Mouse (Mus musculus) lung, embryonic 14.5 days (tissue): Measurements from ENCODE around the gene Rnf43. TPM values are rescaled to one million over a fixed set of nuclear protein-coding genes. Genes with fewer than 3 reads are reported as not detected.

Source experiments
- ATAC-seq: fragments of 200-750 bp; cut with Nextera tagmentation; 2 replicates; pipeline ENCODE4 v1.8.0; 2017; ENCODE audit warnings: mild to moderate bottlenecking, moderate TSS enrichment, moderate library complexity; ENCODE audit not compliant: insufficient read depth
- DNase-seq: peaks from one replicate; pipeline ENCODE4 v3.0.0-alpha.2; 2015
- H3K27ac ChIP-seq: fragments of 300-500 bp; sonication (generic); 2 replicates; pipeline ENCODE4 v1.5.1; 2014; ENCODE audit warnings: low read depth, mild to moderate bottlenecking, moderate library complexity
- H3K27me3 ChIP-seq: fragments of 300-500 bp; sonication (generic); 2 replicates; pipeline ENCODE4 v1.6.1; 2014; ENCODE audit warnings: low read length, control low read depth; ENCODE audit not compliant: insufficient read depth
- H3K36me3 ChIP-seq: fragments of 300-500 bp; sonication (generic); 2 replicates; pipeline ENCODE4 v1.6.1; 2014; ENCODE audit warnings: control low read depth; ENCODE audit not compliant: insufficient read depth
- H3K4me1 ChIP-seq: fragments of 300-500 bp; sonication (generic); 2 replicates; pipeline ENCODE4 v1.6.1; 2014; ENCODE audit warnings: antibody characterized with exemption, control low read depth; ENCODE audit not compliant: insufficient read depth
- H3K4me2 ChIP-seq: fragments of 300-500 bp; sonication (generic); 2 replicates; pipeline ENCODE4 v1.6.1; 2014; ENCODE audit warnings: mild to moderate bottlenecking
- H3K4me3 ChIP-seq: fragments of 300-500 bp; sonication (generic); 2 replicates; pipeline ENCODE4 v1.5.1; 2014; ENCODE audit warnings: low read depth, low read length
- H3K9ac ChIP-seq: fragments of 300-500 bp; sonication (generic); 2 replicates; pipeline ENCODE4 v1.6.1; 2014
- H3K9me3 ChIP-seq: fragments of 300-500 bp; sonication (generic); 2 replicates; pipeline ENCODE4 v1.6.1; 2016; ENCODE audit warnings: low read depth, low read length, control low read depth
- CTCF ChIP-seq: IDR thresholded peaks from 2 replicates; pipeline ENCODE4 v1.5.1; 2016; ENCODE audit warnings: antibody characterized with exemption, low read depth
- WGBS: fragments of 180-500 bp; shearing (Covaris S2); extraction: QIAGEN DNeasy Blood & Tissue Kit; methylation state at CpG from one replicate; pipeline ENCODE4 v1.1.7; 2014; 5-methylcytosine and 5-hydroxymethylcytosine counted together
- polyA plus RNA-seq: library from polyadenylated mRNA; unstranded; fragments of >200 nt; fragmentation: Nextera tagmentation; extraction: Ambion mirVana; gene quantifications from 2 replicates; pipeline ENCODE4 v1.2.1, GENCODE M21; 2014

The Rnf43 gene
- polyA plus RNA-seq, 1 experiment from 2014 or later: 21.5 TPM

DNA sequence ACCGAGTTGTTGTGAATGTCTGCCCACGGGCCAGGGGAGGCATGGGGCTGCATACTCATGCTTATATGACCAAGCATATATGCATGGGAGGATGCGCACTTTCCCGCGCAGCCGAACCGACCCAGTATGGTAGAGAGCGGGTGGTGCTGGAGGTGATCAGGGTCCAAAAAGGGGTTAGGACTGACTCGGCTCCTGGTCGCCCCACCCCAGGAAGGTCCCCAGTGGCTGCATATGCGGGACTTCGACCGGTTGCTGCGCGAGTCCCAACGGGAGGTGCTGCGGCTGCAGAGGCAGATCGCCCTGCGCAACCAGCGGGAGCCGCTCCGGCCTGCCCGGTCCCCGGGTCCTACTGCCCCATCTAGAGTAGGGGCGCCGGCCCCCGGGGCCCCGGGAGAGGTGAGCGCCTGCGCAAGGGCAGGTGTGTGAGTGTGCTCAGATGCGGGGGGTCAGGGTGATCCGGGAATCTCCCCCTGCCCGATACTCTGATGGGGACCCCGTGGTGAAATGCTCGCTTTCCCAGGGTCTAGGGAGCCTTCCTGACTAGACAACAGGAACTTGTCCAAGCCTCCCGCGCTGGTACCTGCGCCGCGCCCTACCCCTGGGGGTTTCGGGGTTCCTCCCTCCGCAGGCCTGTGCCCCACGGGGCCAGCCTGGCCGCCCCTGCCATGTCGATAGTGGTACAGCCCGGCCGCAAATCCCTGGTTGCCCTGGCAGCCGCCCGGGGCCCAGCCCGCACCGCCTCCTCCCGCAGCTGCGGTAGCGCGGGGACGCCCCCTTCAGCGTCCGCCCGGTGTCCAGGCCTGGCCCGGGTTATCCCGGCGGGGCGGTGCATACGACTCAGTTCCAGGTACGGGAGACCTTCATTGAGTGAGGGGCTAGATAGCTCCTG is 101.7 kb downstream of the Rnf43 start:
- Histone ChIP-seq H3K9ac (peak overlapping the region; percentile 53), H3K4me1 (0 out of 2 replicates have a peak, but pooled peaks cover 4% of the 10 kb centered on the region), H3K4me3 (peak overlapping the region; percentile 49), H3K4me2 (peak overlapping the region; percentile 93), H3K27me3 (peaks cover 76% of the 10 kb centered on the region), H3K36me3 (no peaks in the 10 kb centered on the region), H3K9me3 (no peaks in the 10 kb centered on the region), H3K27ac (no peak overlapping the region)
- no peak for TF ChIP-seq CTCF
- DNase-seq: peak; percentile 27
- ATAC-seq: peak; percentile 55
- WGBS: under 1% methylated on average over 65 of the region's 65 CpGs

GRCm38 (mm10) chr11:87768745-87769144 is 106.2 kb downstream of the Rnf43 start:
- Histone ChIP-seq H3K9ac (no peak overlapping the region), H3K27ac (no peak overlapping the region), H3K4me1 (0 out of 2 replicates have a peak, but pooled peaks cover 1% of the 10 kb centered on the region), H3K27me3 (peaks cover 32% of the 10 kb centered on the region), H3K36me3 (no peaks in the 10 kb centered on the region), H3K4me2 (no peak overlapping the region), H3K4me3 (no peak overlapping the region), H3K9me3 (no peaks in the 10 kb centered on the region)
- DNase-seq (no peak), ATAC-seq (no peak)
- WGBS: 87% methylated on average over 4 of the region's 4 CpGs
- TF ChIP-seq CTCF: no peak

DNA sequence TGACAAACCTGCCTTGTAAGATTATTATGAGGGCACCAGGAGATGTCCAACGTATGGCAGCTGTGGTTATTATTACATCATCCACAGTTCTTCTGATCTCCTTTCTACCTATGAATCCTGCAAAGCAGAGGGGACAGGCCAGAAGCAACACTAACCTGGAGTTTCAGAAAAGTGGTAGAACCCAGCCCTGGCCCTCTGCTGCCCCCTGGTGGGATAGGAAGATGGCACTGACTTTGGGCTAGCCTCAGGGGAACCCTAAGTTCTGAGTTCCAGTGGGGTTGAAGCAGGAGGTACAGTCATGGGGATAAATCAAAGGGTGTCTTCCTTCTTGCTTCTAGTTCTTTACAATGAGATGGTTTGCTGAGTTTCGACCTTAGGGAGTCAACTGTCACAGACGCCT is 108.5 kb downstream of the Rnf43 start:
- ATAC-seq: no peak
- WGBS: 52% methylated on average over 3 of the region's 3 CpGs

DNA sequence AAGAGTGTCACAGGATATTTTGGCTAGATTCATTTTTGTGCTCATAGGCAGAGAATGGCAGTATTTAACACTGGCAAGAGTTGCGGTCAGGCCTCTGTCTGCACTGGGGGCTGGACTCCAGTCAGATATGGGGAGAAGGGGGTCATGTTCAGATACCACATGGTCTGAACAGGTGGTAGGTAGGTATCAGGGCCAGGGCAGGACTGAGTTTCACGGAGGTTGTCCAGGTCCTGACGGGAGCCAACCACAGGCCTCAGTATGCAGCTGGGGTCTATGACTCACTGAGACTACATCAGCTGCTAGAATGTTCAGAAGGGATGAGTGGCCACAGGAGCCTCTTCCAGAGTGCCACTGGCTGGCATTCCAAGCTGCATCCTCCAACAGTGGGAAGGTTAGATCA is 109.8 kb downstream of the Rnf43 start:
- H3K4me1 ChIP-seq: no peaks in the 10 kb centered on the region
- H3K4me2 ChIP-seq: no peak overlapping the region
- DNase-seq: no peak
- no peaks in the 10 kb centered on the region for H3K27me3 ChIP-seq
- H3K9ac ChIP-seq: no peak overlapping the region
- ATAC-seq: no peak
- H3K36me3 ChIP-seq: no peaks in the 10 kb centered on the region
- 87% methylated on average over 3 of the region's 3 CpGs for WGBS
- no peak overlapping the region for H3K27ac ChIP-seq
- H3K4me3 ChIP-seq: no peak overlapping the region
- H3K9me3 ChIP-seq: no peaks in the 10 kb centered on the region
- TF ChIP-seq CTCF: no peak

More for the DNA sequence above, 108.5 kb downstream of the Rnf43 start:
- Histone ChIP-seq H3K4me3 (no peak overlapping the region), H3K27me3 (peaks cover 10% of the 10 kb centered on the region), H3K4me2 (no peak overlapping the region), H3K27ac (no peak overlapping the region), H3K9ac (no peak overlapping the region), H3K36me3 (no peaks in the 10 kb centered on the region), H3K4me1 (no peaks in the 10 kb centered on the region), H3K9me3 (no peaks in the 10 kb centered on the region)
- peak; percentile 78 for DNase-seq
- peak; percentile 90 for TF ChIP-seq CTCF

- ATAC-seq (peak; percentile 94), DNase-seq (peak; percentile 88)
- Histone ChIP-seq H3K4me1 (peaks cover 3% of the 10 kb centered on the region; the same call in 1 of the 2 replicates), H3K36me3 (no peaks in the 10 kb centered on the region), H3K27ac (no peak overlapping the region), H3K4me3 (peak overlapping the region; percentile 42), H3K27me3 (no peaks in the 10 kb centered on the region), H3K9me3 (no peaks in the 10 kb centered on the region), H3K9ac (peak overlapping the region; percentile 62), H3K4me2 (peak overlapping the region; percentile 87)
- 7% methylated on average over 29 of the region's 32 CpGs for WGBS
- no peak for TF ChIP-seq CTCF
These were observed 115.7 kb downstream of the Rnf43 start for GRCm38 (mm10) chr11:87778100-87778765.

DNA sequence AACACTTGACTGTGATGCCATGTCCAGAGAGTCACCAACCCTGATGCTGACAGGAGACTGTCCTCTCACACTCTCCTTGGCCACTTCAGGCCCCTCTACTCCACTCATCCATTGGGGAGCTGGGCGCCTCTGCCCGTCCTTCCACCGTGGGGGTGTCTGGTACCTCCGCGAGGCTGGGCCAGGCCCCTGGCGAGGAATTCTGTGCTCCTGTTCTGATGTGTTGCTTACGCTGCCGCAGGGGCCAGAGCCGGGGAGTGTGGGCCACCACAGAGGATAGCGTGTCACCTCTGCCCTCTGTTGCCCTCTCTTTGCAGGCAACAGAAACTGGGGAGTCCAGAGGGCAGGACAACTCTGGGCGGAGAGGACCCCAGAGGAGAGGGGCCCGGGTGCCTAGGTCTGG is 116.4 kb downstream of the Rnf43 start:
- 33% methylated on average over 12 of the region's 12 CpGs for WGBS
- Histone ChIP-seq H3K4me2 (peak overlapping the region; percentile 87), H3K4me1 (peaks cover 3% of the 10 kb centered on the region; the same call in 1 of the 2 replicates), H3K27me3 (no peaks in the 10 kb centered on the region), H3K4me3 (peak overlapping the region; percentile 42), H3K36me3 (no peaks in the 10 kb centered on the region), H3K9me3 (no peaks in the 10 kb centered on the region), H3K9ac (peak overlapping the region; percentile 62), H3K27ac (no peak overlapping the region)
- peak; percentile 36 for ATAC-seq
- no peak for TF ChIP-seq CTCF
- no peak for DNase-seq

GRCm38 (mm10) chr11:87779392-87779791 is 116.9 kb downstream of the Rnf43 start:
- Histone ChIP-seq H3K4me3 (no peak overlapping the region), H3K27me3 (no peaks in the 10 kb centered on the region), H3K4me1 (peaks cover 3% of the 10 kb centered on the region; the same call in 1 of the 2 replicates), H3K9ac (no peak overlapping the region), H3K9me3 (no peaks in the 10 kb centered on the region), H3K4me2 (no peak overlapping the region), H3K36me3 (no peaks in the 10 kb centered on the region), H3K27ac (no peak overlapping the region)
- no peak for TF ChIP-seq CTCF
- WGBS: 78% methylated on average over 4 of the region's 4 CpGs
- ATAC-seq: no peak
- no peak for DNase-seq
